Mouse (Mus musculus): Measurements from ENCODE around the gene Gm5890. TPM values are rescaled to one million over a fixed set of nuclear protein-coding genes. Genes with fewer than 3 reads are reported as not detected.
"Not testable (repeated sequence)": the region's sequence is repeated elsewhere in the genome, so short reads cannot be mapped to it uniquely, and the experiment has no call there.

Gm5890 gene
- total RNA-seq (2022), result not detected

DNA sequence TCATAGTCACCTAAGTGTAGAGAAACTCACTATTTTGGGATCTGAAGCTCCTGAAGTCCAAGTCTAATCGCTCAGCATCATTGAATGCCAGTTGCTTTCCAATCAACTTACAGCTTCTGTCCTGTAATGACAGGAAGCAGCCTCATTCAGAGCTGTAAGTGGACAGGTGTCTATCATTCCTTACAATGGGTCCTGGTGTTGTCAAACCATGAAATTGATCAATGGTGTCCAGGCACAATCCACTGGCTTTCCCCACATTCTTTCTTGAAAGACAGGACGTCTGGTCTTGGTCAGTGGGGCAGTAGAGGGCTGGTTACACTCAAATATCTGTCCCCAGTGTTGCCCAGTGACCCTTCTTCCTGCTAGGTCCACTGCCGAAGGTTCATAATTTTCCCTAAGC is at the start of gene Gm5890:
Gene Gm5890, minus strand, starts transcription at position 101 of the 400 bp plus-strand sequence.
- not testable (repeated sequence) for DNase-seq

- not testable (repeated sequence) for DNase-seq
Observed at GRCm38 (mm10) chr7:20233728-20234127, 28.9 kb downstream of the Gm5890 start, which contains the start of gene Gm4498. Gm4498 (minus strand) TSS chr7:20233828.

Other genes starting within 250 kb of the Gm5890 start
- gene Vmn1r91, start 163.2 kb downstream of the Gm5890 start, total RNA-seq (2022), result not detected
- gene Gm16442, start 140.3 kb downstream of the Gm5890 start, total RNA-seq (2022), result not detected
- not detected for gene Vmn1r93, start 123.7 kb downstream of the Gm5890 start, total RNA-seq (2022)
- not detected for gene Vmn1r94, start 94.5 kb downstream of the Gm5890 start, total RNA-seq (2022)
- gene Vmn1r95, start 69.1 kb downstream of the Gm5890 start, total RNA-seq (2022), result not detected
- gene Gm6164, start 57.2 kb downstream of the Gm5890 start, total RNA-seq (2022), result not detected
- not detected for gene Gm4498, start 29.0 kb downstream of the Gm5890 start, total RNA-seq (2022)
- not detected for gene Gm4133, start 71.2 kb upstream of the Gm5890 start, total RNA-seq (2022)
- gene Gm5728, start 112.6 kb upstream of the Gm5890 start, total RNA-seq (2022), result not detected
- gene Vmn1r100, start 155.1 kb upstream of the Gm5890 start, total RNA-seq (2022), result not detected
- not detected for gene Vmn1r101, start 179.8 kb upstream of the Gm5890 start, total RNA-seq (2022)
- gene Gm10670, start 212.1 kb upstream of the Gm5890 start, total RNA-seq (2022), result not detected
- not detected for gene Vmn1r103, start 247.7 kb upstream of the Gm5890 start, total RNA-seq (2022)

All from adrenal gland, adult 8-10 months (tissue).